ENCODE assay signal across 17 mouse cellular contexts in genomic region chr13:15845806-15846205, GRCm38 (mm10).
DNase-seq lines count a peak whose midpoint lies in the region; ATAC-seq and TF ChIP-seq lines count a peak whose summit lies in the region.
"Had no signal": no experiment of that assay in that cellular context is flagged by ENCODE, and none has a peak within 500 bp of the region (broad histone marks: within the 10 kb centered on the region; RNA-seq: fewer than 3 reads in every experiment).

No protein-coding gene starts in this region.

- no peaks in the 10 kb centered on the region for H3K9me3 ChIP-seq in hindbrain, postnatal 0 days (ENCODE audit: low read length)
- H3K9me3 ChIP-seq in hindbrain, embryonic 13.5 days: no peaks in the 10 kb centered on the region
- H3K9me3 ChIP-seq: limb, embryonic 12.5 days had no signal

- H3K4me2 ChIP-seq in hindbrain, postnatal 0 days (ENCODE audit: low read depth, low read length): no peak overlapping the region
- no peak overlapping the region for H3K4me2 ChIP-seq in hindbrain, embryonic 13.5 days
- H3K4me2 ChIP-seq: limb, embryonic 12.5 days had no signal

- no peaks in the 10 kb centered on the region for H3K27me3 ChIP-seq in hindbrain, postnatal 0 days (ENCODE audit: insufficient read depth, low read length)
- no peaks in the 10 kb centered on the region for H3K27me3 ChIP-seq in hindbrain, embryonic 13.5 days
- H3K27me3 ChIP-seq: limb, embryonic 12.5 days; megakaryocyte, embryonic 14.5 days had no signal

- no peak overlapping the region for H3K27ac ChIP-seq in hindbrain, postnatal 0 days
- no peak overlapping the region for H3K27ac ChIP-seq in hindbrain, embryonic 13.5 days
- H3K27ac ChIP-seq: layer of hippocampus, adult 2 months; limb, embryonic 12.5 days had no signal

- no peak for TF ChIP-seq CTCF in hindbrain, postnatal 0 days (IDR thresholded peaks at IDR 0.05; ENCODE audit: low read depth)

- no peak overlapping the region for H3K4me3 ChIP-seq in hindbrain, postnatal 0 days (ENCODE audit: low read length)
- no peak overlapping the region for H3K4me3 ChIP-seq in hindbrain, embryonic 13.5 days
- H3K4me3 ChIP-seq: erythroblast, embryonic 14.5 days; layer of hippocampus, adult 2 months; limb, embryonic 12.5 days; megakaryocyte, embryonic 14.5 days had no signal

- DNase-seq in hindbrain, postnatal 0 days (ENCODE audit: low spot score): peak; percentile 4
- DNase-seq in CD8-positive naive resting alpha-beta T cell, adult 2 months (ENCODE audit: low read depth in 2 of 2, low spot score in 2 of 2): peak; percentile 3 to 27
- peak; percentile 88 for DNase-seq in fibroblast of lung, adult 2 months (ENCODE audit: low read depth)
- DNase-seq in thymus, postnatal 14 days: peak; percentile 5
- DNase-seq in layer of hippocampus, adult 8-10 months (ENCODE audit: low spot score in 2 of 2): no peak
- no peak for DNase-seq in layer of hippocampus, postnatal 25 days (ENCODE audit: extremely low spot score in 1 of 2, low spot score in 1 of 2)
- no peak for DNase-seq in embryo, embryonic 9.5 days (ENCODE audit: extremely low spot score)
- DNase-seq: cerebellum, adult 18-20 months; heart, postnatal 36 days; kidney, adult 2 months; lung, adult 18-20 months; right cerebral cortex, postnatal 4 days had no signal

- no peaks in the 10 kb centered on the region for H3K36me3 ChIP-seq in hindbrain, postnatal 0 days (ENCODE audit: insufficient read depth, low read length)
- no peaks in the 10 kb centered on the region for H3K36me3 ChIP-seq in hindbrain, embryonic 13.5 days
- H3K36me3 ChIP-seq: limb, embryonic 12.5 days had no signal

- no peaks in the 10 kb centered on the region for H3K4me1 ChIP-seq in hindbrain, postnatal 0 days (ENCODE audit: insufficient read depth, low read length)
- H3K4me1 ChIP-seq in hindbrain, embryonic 13.5 days (replicated peaks): no peaks in the 10 kb centered on the region
- H3K4me1 ChIP-seq: limb, embryonic 12.5 days; megakaryocyte, embryonic 14.5 days had no signal

- peak; percentile 72; the same call in 1 of the 2 replicates for ATAC-seq in hindbrain, postnatal 0 days
- ATAC-seq in hindbrain, embryonic 13.5 days (ENCODE audit: low FRiP score): no peak

- no peak overlapping the region for H3K9ac ChIP-seq in hindbrain, postnatal 0 days (replicated peaks; ENCODE audit: low read length)
- no peak overlapping the region for H3K9ac ChIP-seq in hindbrain, embryonic 13.5 days
- H3K9ac ChIP-seq: limb, embryonic 12.5 days had no signal

Comparison
In these comparisons a context has a peak if more than half of its experiments do, and no peak if none do; other contexts are left out.
1. DNase-seq: peak in hindbrain, postnatal 0 days (single experiment), CD8-positive naive resting alpha-beta T cell, adult 2 months (2 of 2), fibroblast of lung, adult 2 months (single experiment) and thymus, postnatal 14 days (single experiment); none in layer of hippocampus, adult 8-10 months (0 of 2), layer of hippocampus, postnatal 25 days (0 of 2) and embryo, embryonic 9.5 days (single experiment).